Mouse (Mus musculus) stomach, embryonic 16.5 days (tissue): ENCODE measurements around the gene Pced1b. TPM values are rescaled to one million over a fixed set of nuclear protein-coding genes. Genes with fewer than 3 reads are reported as not detected.

ENCODE experiments used
- ATAC-seq: fragments of 200-750 bp; cut with Nextera tagmentation; 2 replicates; pipeline ENCODE4 v1.8.0; 2017; ENCODE audit warnings: moderate number of reproducible peaks, moderate TSS enrichment; ENCODE audit not compliant: insufficient read depth, low FRiP score
- H3K27ac ChIP-seq: fragments of 300-500 bp; sonication (generic); 2 replicates; pipeline ENCODE4 v1.5.1; 2014; ENCODE audit warnings: low read length
- H3K27me3 ChIP-seq: fragments of 300-500 bp; sonication (generic); 2 replicates; pipeline ENCODE4 v1.6.1; 2014; ENCODE audit warnings: low read length, control low read depth, mixed read lengths; ENCODE audit not compliant: control insufficient read depth, insufficient read depth
- H3K36me3 ChIP-seq: fragments of 300-500 bp; sonication (generic); 2 replicates; pipeline ENCODE4 v1.6.1; 2014; ENCODE audit warnings: low read length; ENCODE audit not compliant: control insufficient read depth, insufficient read depth
- H3K4me1 ChIP-seq: fragments of 300-500 bp; sonication (generic); 2 replicates; pipeline ENCODE4 v1.6.1; 2014; ENCODE audit warnings: low read length, control low read depth, mixed read lengths; ENCODE audit not compliant: control insufficient read depth, insufficient read depth
- H3K4me2 ChIP-seq: fragments of 300-500 bp; sonication (generic); 2 replicates; pipeline ENCODE4 v1.6.1; 2014; ENCODE audit warnings: low read depth, low read length, mixed read lengths
- H3K4me3 ChIP-seq: fragments of 300-500 bp; sonication (generic); replicated peaks from 2 replicates; pipeline ENCODE4 v1.5.1; 2014; ENCODE audit warnings: mild to moderate bottlenecking, low read length
- H3K9ac ChIP-seq: fragments of 300-500 bp; sonication (generic); 2 replicates; pipeline ENCODE4 v1.6.1; 2014; ENCODE audit warnings: low read length
- H3K9me3 ChIP-seq: fragments of 300-500 bp; sonication (generic); replicated peaks from 2 replicates; pipeline ENCODE4 v1.6.1; 2016; ENCODE audit warnings: low read length, control low read depth; ENCODE audit not compliant: control insufficient read depth
- WGBS: fragments of 180-500 bp; shearing (Covaris S2); extraction: QIAGEN DNeasy Blood & Tissue Kit; methylation state at CpG from one replicate; pipeline ENCODE4 v1.1.7; 2014; 5-methylcytosine and 5-hydroxymethylcytosine counted together
- polyA plus RNA-seq: library from polyadenylated mRNA; unstranded; fragments of >200 nt; fragmentation: Nextera tagmentation; extraction: Ambion mirVana; gene quantifications from 2 replicates; pipeline ENCODE4 v1.2.1, GENCODE M21; 2015

The Pced1b gene
- polyA plus RNA-seq, 1 experiment from 2014 or later: 2.9 TPM

DNA sequence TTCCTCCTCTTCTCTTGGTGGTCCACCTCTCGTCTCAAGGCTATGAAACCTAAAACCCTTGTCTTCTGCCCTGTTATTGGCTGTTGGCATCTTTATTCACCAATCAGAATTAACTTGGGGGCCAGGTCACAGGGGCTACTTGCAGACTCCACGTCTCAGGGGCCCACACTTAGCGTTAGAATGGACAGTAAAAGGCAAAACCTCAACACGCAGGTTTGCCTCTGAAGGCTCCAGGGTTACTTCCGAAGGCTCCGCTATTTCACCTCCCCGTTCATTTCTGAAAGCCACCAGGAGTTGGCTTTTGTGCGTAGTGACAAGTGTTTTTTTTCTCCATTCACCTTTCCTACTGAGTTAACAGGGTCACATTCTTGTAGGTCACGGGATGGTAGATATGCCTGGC, 15.3 kb downstream of the Pced1b start:
- H3K9me3 ChIP-seq: no peaks in the 10 kb centered on the region
- H3K27me3 ChIP-seq: no peaks in the 10 kb centered on the region
- no peak overlapping the region for H3K27ac ChIP-seq
- no peak overlapping the region for H3K4me2 ChIP-seq
- no peaks in the 10 kb centered on the region for H3K36me3 ChIP-seq
- ATAC-seq: no peak
- no peak overlapping the region for H3K9ac ChIP-seq
- H3K4me1 ChIP-seq: 0 out of 2 replicates have a peak, but pooled peaks cover 3% of the 10 kb centered on the region
- 64% methylated on average over 9 of the region's 9 CpGs for WGBS
- no peak overlapping the region for H3K4me3 ChIP-seq

DNA sequence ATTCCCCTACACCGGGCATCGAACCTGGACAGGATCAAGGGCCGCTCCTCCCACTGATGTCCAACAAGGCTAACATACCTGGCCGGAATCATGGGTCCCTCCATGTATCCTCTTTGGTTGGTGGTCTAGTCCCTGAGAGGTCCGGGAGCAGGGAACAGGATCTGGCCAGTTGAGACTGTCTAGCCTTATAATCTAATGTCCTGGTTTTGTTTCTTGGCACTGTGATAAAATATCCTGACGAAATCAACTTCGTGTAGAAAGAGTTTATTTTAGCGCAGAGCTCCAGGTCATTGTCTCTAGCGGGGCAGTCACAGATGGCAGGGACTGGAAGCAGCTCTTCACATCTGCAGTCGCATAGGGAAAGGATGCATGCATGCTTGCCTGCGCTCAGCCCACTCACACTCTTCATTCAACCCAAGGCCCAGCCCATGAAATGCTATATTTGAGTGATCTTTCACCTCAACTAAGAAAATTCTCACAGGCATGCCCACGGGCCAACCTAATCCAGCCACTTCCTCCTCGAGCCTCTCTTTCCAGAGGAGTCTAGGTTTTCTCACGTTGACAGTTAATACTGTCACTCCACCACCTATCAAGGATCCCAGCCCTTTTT, 19.4 kb downstream of the Pced1b start:
- ATAC-seq: no peak
- Histone ChIP-seq H3K9ac (no peak overlapping the region), H3K4me1 (peaks cover 8% of the 10 kb centered on the region; the same call in 1 of the 2 replicates), H3K27me3 (no peaks in the 10 kb centered on the region), H3K4me2 (no peak overlapping the region), H3K36me3 (no peaks in the 10 kb centered on the region), H3K27ac (no peak overlapping the region), H3K9me3 (no peaks in the 10 kb centered on the region), H3K4me3 (no peak overlapping the region)
- 60% methylated on average over 14 of the region's 14 CpGs for WGBS

DNA sequence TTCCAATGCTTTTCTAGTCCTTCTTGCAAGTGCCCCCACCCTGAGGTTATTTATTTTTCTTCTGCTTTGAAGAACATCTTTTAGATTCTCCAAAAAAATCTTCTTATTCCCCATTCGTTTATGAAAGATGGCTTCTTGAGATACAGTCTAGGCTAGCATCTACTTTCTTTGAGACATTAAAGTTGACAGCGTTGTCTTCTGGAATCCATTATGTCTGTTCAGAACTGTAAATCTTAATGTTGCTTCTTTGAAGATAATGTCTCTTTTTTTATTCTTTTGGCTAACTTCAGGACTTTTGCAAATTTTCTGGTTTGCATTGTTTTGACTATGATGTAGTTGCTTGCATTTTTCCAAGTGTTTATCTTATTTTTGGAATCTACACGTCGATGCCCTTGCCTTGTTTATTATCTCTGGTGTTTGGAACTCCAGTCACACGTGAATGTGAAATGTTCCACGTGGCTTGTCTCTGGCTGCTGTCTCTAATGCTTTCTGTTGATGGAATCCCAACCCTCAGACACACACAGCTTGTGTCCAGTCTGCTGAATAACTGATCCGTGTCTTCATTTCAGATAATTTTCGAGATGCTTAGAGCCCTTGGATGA, 20.3 kb downstream of the Pced1b start:
- Histone ChIP-seq H3K4me3 (no peak overlapping the region), H3K27ac (no peak overlapping the region), H3K27me3 (no peaks in the 10 kb centered on the region), H3K36me3 (no peaks in the 10 kb centered on the region), H3K4me1 (peaks cover 10% of the 10 kb centered on the region; the same call in 1 of the 2 replicates), H3K4me2 (no peak overlapping the region), H3K9ac (no peak overlapping the region), H3K9me3 (no peaks in the 10 kb centered on the region)
- 42% methylated on average over 8 of the region's 8 CpGs for WGBS
- ATAC-seq: no peak

DNA sequence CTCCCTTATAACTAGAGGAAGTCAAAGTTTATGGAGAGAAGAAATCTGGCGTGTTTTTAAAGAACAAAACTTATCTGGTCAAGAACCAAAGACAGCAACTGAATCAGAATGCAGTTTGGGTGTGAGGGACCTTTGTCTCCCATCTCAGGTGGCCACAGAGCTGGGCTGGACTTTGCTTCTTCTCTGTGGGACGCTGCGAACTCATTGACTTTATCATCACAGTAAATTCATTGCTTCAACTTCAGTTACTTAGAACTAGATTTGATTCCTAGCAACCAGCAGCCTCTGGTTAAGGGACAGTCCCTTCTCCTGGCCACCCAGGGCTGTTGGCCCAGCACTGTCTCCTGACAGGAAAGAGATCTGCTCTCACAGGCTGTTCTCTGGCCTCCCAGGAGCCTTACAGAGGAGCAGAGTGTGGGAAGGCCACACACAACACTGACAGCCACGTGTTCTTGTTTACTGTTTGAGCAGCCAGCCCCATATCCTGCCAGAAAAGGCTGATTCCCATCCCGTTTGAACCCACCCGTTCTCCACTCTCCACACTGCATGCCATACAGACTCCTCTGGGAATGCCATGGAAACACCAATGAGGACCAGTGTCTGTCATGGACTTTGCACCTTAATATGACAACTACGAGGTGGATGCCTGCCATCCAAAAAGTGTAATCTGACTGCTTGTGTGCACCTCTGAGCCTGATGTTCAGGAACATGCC, 25.2 kb downstream of the Pced1b start:
- Histone ChIP-seq H3K9me3 (no peaks in the 10 kb centered on the region), H3K4me1 (peaks cover 11% of the 10 kb centered on the region; the same call in 1 of the 2 replicates), H3K9ac (no peak overlapping the region), H3K36me3 (no peaks in the 10 kb centered on the region), H3K27me3 (no peaks in the 10 kb centered on the region), H3K4me3 (no peak overlapping the region), H3K27ac (no peak overlapping the region), H3K4me2 (no peak overlapping the region)
- 40% methylated on average over 7 of the region's 7 CpGs for WGBS
- peak; percentile 53; the same call in 1 of the 2 replicates for ATAC-seq

DNA sequence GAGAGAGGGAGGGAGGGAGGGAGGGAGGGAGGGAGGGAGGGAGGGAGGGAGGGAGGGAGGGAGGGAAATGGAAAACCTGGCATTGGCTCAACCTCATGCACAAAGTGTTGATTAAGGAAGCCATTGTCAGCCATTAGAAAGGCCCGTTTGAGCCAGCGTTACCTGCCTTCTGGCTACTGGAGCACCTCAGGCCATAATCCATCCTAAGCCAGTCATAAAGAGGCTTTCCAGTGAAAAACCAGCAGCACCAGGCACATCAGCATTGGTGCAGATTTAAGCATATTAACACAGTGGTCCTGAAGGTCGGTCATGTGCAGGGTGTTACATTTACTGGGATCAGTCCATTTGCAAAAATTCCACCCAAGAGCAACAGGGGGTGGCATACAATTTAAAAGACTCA, 25.9 kb downstream of the Pced1b start:
- no peak overlapping the region for H3K4me3 ChIP-seq
- H3K27me3 ChIP-seq: no peaks in the 10 kb centered on the region
- 77% methylated on average over 3 of the region's 3 CpGs for WGBS
- H3K9me3 ChIP-seq: no peaks in the 10 kb centered on the region
- no peak overlapping the region for H3K27ac ChIP-seq
- no peak for ATAC-seq
- H3K4me2 ChIP-seq: no peak overlapping the region
- no peaks in the 10 kb centered on the region for H3K36me3 ChIP-seq
- no peak overlapping the region for H3K9ac ChIP-seq
- peaks cover 11% of the 10 kb centered on the region; the same call in 1 of the 2 replicates for H3K4me1 ChIP-seq

DNA sequence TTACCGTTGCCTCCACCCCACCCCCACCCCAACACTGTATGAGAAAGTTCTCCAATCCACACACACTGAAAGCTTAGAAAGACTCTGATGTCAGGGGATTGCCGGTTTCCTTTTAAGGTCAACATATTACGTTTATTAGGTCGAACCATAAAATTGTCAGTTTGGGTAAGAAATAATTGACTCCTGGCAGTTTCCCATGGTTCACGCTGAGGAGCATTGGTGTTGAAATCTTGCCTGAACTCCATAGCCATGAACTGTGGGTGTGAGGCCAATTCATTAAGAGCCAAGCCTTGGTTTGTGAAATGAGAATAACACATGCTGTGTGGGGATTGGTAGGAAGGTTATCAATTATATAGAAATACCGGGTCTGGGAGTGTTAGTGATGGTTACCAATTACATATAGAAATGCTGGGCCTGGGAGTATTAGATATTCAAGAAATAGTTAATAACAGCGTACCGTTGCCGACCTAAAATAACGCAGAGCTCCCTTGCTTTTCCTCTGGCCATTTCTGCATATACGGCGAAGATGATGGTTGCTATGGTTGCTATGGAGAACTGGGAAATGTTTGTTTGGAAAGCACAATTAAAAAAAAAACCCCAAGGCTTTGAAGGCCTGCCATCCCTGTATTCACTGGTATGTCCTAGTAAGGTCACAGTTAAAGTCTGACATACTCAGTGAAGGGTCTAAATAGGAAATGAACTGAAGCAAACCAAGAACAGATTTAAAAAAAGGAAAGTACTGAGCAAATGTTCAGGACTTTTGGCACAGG, 28.9 kb downstream of the Pced1b start:
- Histone ChIP-seq H3K4me2 (no peak overlapping the region), H3K9me3 (no peaks in the 10 kb centered on the region), H3K4me3 (no peak overlapping the region), H3K36me3 (no peaks in the 10 kb centered on the region), H3K27me3 (no peaks in the 10 kb centered on the region), H3K27ac (no peak overlapping the region), H3K4me1 (peaks cover 11% of the 10 kb centered on the region; the same call in 1 of the 2 replicates), H3K9ac (no peak overlapping the region)
- WGBS: 86% methylated on average over 12 of the region's 12 CpGs
- ATAC-seq: no peak

DNA sequence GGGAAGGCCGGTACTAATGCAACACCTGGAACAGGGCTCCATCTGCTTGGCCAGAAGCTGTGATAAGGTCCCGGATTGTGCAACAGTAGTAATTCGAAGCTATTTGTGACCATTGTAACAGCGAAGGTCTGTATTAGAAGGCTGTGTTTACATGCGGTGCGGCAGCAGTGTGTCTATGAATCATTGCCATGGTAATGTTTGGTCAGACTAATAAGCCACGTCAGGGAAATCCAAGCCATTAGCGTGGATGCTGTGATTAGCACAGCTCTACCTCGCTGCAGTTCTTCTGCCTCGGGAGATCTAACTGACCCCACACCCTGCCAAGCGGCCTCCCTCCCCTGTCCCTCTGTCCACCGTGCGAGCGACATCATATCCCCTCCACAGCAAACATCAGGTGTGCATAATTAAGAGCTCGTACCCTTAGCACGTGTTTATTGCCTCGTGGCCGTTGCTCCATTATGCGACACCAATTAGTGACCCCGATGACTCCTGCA, 29.8 kb downstream of the Pced1b start:
- Histone ChIP-seq H3K9me3 (no peaks in the 10 kb centered on the region), H3K27ac (no peak overlapping the region), H3K4me1 (0 out of 2 replicates have a peak, but pooled peaks cover 5% of the 10 kb centered on the region), H3K27me3 (no peaks in the 10 kb centered on the region), H3K9ac (no peak overlapping the region), H3K36me3 (no peaks in the 10 kb centered on the region), H3K4me3 (no peak overlapping the region), H3K4me2 (no peak overlapping the region)
- 49% methylated on average over 20 of the region's 20 CpGs for WGBS
- ATAC-seq: 0 out of 2 replicates have a peak, but pooled peaks have one; percentile 17

DNA sequence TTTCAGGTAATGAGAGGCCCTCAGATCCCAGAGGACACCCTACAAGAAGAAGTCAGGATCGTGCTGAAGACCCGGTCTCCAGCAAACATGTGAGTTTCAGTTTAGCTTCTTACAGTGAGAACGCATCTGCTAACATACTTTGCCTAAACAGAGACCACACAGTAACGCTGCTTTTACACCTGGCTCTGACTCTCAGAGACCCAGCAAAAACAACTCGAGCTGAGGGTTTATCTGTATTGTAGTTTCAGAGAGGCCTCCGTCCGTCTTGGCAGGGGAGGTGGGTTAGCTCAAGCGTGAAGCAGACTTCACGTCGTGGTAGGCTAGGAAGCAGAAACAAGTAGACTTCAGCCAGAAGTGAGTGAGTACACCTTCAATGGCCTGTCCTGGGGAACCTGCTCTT, 30.4 kb downstream of the Pced1b start:
- H3K36me3 ChIP-seq: no peaks in the 10 kb centered on the region
- no peaks in the 10 kb centered on the region for H3K9me3 ChIP-seq
- no peak overlapping the region for H3K27ac ChIP-seq
- H3K4me1 ChIP-seq: 0 out of 2 replicates have a peak, but pooled peaks cover 2% of the 10 kb centered on the region
- no peaks in the 10 kb centered on the region for H3K27me3 ChIP-seq
- H3K4me2 ChIP-seq: no peak overlapping the region
- no peak for ATAC-seq
- H3K4me3 ChIP-seq: no peak overlapping the region
- WGBS: 77% methylated on average over 10 of the region's 10 CpGs
- H3K9ac ChIP-seq: no peak overlapping the region
